23 mouse cellular contexts compared by ENCODE assay signal in genomic region chr7:35790926-35791325, GRCm38 (mm10). TPM values are rescaled to one million over a fixed set of nuclear protein-coding genes. Genes with fewer than 3 reads are reported as not detected.
DNase-seq lines count a peak whose midpoint lies in the region; ATAC-seq and TF ChIP-seq lines count a peak whose summit lies in the region.
"Had no signal": no experiment of that assay in that cellular context is flagged by ENCODE, and none has a peak within 500 bp of the region (broad histone marks: within the 10 kb centered on the region; RNA-seq: fewer than 3 reads in every experiment).

No protein-coding gene starts in this region.

- ATAC-seq in neural tube, embryonic 15.5 days (ENCODE audit: low FRiP score), result no peak
- no peak for ATAC-seq in midbrain, embryonic 15.5 days (replicated peaks)
- ATAC-seq: forebrain, embryonic 15.5 days had no signal

- DNase-seq in layer of hippocampus, adult 2 months (ENCODE audit: low spot score in 2 of 2), result no peak
- no peak for DNase-seq in layer of hippocampus, adult 18-20 months (ENCODE audit: low spot score in 2 of 2)
- DNase-seq in ES-CJ7 (ENCODE audit: low read depth, low spot score), result peak; percentile 26
- peak; percentile 25 for DNase-seq in ZHBTc4 (ENCODE audit: low read depth, low spot score)
- no peak for DNase-seq in spleen, adult 18-20 months
- DNase-seq: adrenal gland, adult 8-10 months; adrenal gland, postnatal 25 days; B cell, adult 2 months; cerebellum, adult 11-12 months; cerebellum, adult 8-10 months; gastrocnemius, postnatal 25 days; heart, adult 18-20 months had no signal

- H3K4me3 ChIP-seq in layer of hippocampus, adult 2 months, result no peak overlapping the region
- H3K4me3 ChIP-seq in neural tube, embryonic 15.5 days (replicated peaks), result no peak overlapping the region
- no peak overlapping the region for H3K4me3 ChIP-seq in midbrain, embryonic 15.5 days
- H3K4me3 ChIP-seq: embryonic facial prominence, embryonic 10.5 days; embryonic facial prominence, embryonic 13.5 days; erythroblast, embryonic 14.5 days; forebrain, embryonic 12.5 days; forebrain, embryonic 15.5 days; heart, embryonic 13.5 days; hindbrain, embryonic 12.5 days; hindbrain, embryonic 15.5 days had no signal

- H3K27ac ChIP-seq in layer of hippocampus, adult 2 months, result peak overlapping the region; percentile 49; the same call in 1 of the 2 replicates
- peak overlapping the region; percentile 28 for H3K27ac ChIP-seq in neural tube, embryonic 15.5 days (replicated peaks)
- H3K27ac ChIP-seq in midbrain, embryonic 15.5 days, result no peak overlapping the region
- H3K27ac ChIP-seq: embryonic facial prominence, embryonic 10.5 days; embryonic facial prominence, embryonic 13.5 days; forebrain, embryonic 12.5 days; forebrain, embryonic 15.5 days; heart, embryonic 13.5 days; hindbrain, embryonic 12.5 days; hindbrain, embryonic 15.5 days had no signal

- H3K27me3 ChIP-seq in neural tube, embryonic 15.5 days (replicated peaks), result no peaks in the 10 kb centered on the region
- H3K27me3 ChIP-seq in midbrain, embryonic 15.5 days (replicated peaks), result no peaks in the 10 kb centered on the region
- H3K27me3 ChIP-seq: CH12.LX; embryonic facial prominence, embryonic 13.5 days; forebrain, embryonic 12.5 days; forebrain, embryonic 15.5 days; heart, embryonic 13.5 days; hindbrain, embryonic 12.5 days; hindbrain, embryonic 15.5 days had no signal

- no peak for TF ChIP-seq CTCF in layer of hippocampus, adult 2 months (conservative IDR thresholded peaks at IDR 0.05)

- no peaks in the 10 kb centered on the region for H3K9me3 ChIP-seq in neural tube, embryonic 15.5 days (replicated peaks)
- H3K9me3 ChIP-seq in midbrain, embryonic 15.5 days, result no peaks in the 10 kb centered on the region
- H3K9me3 ChIP-seq: embryonic facial prominence, embryonic 10.5 days; embryonic facial prominence, embryonic 13.5 days; forebrain, embryonic 12.5 days; forebrain, embryonic 15.5 days; heart, embryonic 13.5 days; hindbrain, embryonic 12.5 days; hindbrain, embryonic 15.5 days had no signal

- no peak overlapping the region for H3K9ac ChIP-seq in neural tube, embryonic 15.5 days (replicated peaks)
- no peak overlapping the region for H3K9ac ChIP-seq in midbrain, embryonic 15.5 days
- H3K9ac ChIP-seq: embryonic facial prominence, embryonic 13.5 days; forebrain, embryonic 12.5 days; forebrain, embryonic 15.5 days; heart, embryonic 13.5 days; hindbrain, embryonic 12.5 days; hindbrain, embryonic 15.5 days had no signal

- H3K36me3 ChIP-seq in neural tube, embryonic 15.5 days, result peaks cover 64% of the 10 kb centered on the region
- H3K36me3 ChIP-seq in midbrain, embryonic 15.5 days (replicated peaks), result peaks cover 49% of the 10 kb centered on the region

- no peak overlapping the region for H3K4me2 ChIP-seq in neural tube, embryonic 15.5 days
- no peak overlapping the region for H3K4me2 ChIP-seq in midbrain, embryonic 15.5 days
- H3K4me2 ChIP-seq: embryonic facial prominence, embryonic 13.5 days; forebrain, embryonic 12.5 days; forebrain, embryonic 15.5 days; hindbrain, embryonic 12.5 days; hindbrain, embryonic 15.5 days had no signal

- peaks cover 22% of the 10 kb centered on the region for H3K4me1 ChIP-seq in neural tube, embryonic 15.5 days
- no peaks in the 10 kb centered on the region for H3K4me1 ChIP-seq in midbrain, embryonic 15.5 days
- H3K4me1 ChIP-seq: embryonic facial prominence, embryonic 10.5 days; embryonic facial prominence, embryonic 13.5 days; forebrain, embryonic 12.5 days; hindbrain, embryonic 12.5 days; hindbrain, embryonic 15.5 days had no signal

- 31% methylated on average over 8 of the region's 8 CpGs for WGBS in neural tube, embryonic 15.5 days
- 85% methylated on average over 8 of the region's 8 CpGs for WGBS in midbrain, embryonic 15.5 days

RNA-seq across cellular contexts. Expression of gene Zfp507, which starts 11.9 kb away (rescaled TPM):
- total RNA-seq in layer of hippocampus, adult 2 months (2021), result 10 to 100 TPM; 32.7 to 38.6 TPM
- total RNA-seq in layer of hippocampus, adult 18-20 months (2021), result 10 to 100 TPM; 30.6 to 33.6 TPM
- 12.9 and 13.9 TPM in 2 replicates for polyA plus RNA-seq in neural tube, embryonic 15.5 days (2015; fragmentation: Nextera tagmentation; extraction: Ambion mirVana)
- polyA plus RNA-seq in midbrain, embryonic 15.5 days (2015; fragmentation: Nextera tagmentation; extraction: Ambion mirVana), result 14.7 and 16.0 TPM in 2 replicates

RNA-seq across cellular contexts. Expression of gene Dpy19l3, which starts 36.7 kb away (rescaled TPM):
- total RNA-seq in layer of hippocampus, adult 2 months (2021), result 10 to 100 TPM; 80.3 to 84.7 TPM
- total RNA-seq in layer of hippocampus, adult 18-20 months (2021), result 10 to 100 TPM; 85.2 to 94.9 TPM
- 42.1 and 44.6 TPM in 2 replicates for polyA plus RNA-seq in neural tube, embryonic 15.5 days (2015; fragmentation: Nextera tagmentation; extraction: Ambion mirVana)
- polyA plus RNA-seq in midbrain, embryonic 15.5 days (2015; fragmentation: Nextera tagmentation; extraction: Ambion mirVana), result 39.6 and 42.3 TPM in 2 replicates

Comparison
In these comparisons a context has a peak if more than half of its experiments do, and no peak if none do; other contexts are left out.
1. DNase-seq: peak in ES-CJ7 (single experiment) and ZHBTc4 (single experiment); none in layer of hippocampus, adult 2 months (0 of 2), layer of hippocampus, adult 18-20 months (0 of 2) and spleen, adult 18-20 months (0 of 2).